Comparison of ENCODE assay signal across 5 mouse cellular contexts in genomic region chr12:114544931-114545330, GRCm38 (mm10).
DNase-seq lines count a peak whose midpoint lies in the region; ATAC-seq and TF ChIP-seq lines count a peak whose summit lies in the region.
"Not testable (repeated sequence)": the region's sequence is repeated elsewhere in the genome, so short reads cannot be mapped to it uniquely, and the experiment has no call there.

No protein-coding gene starts in this region.

- not testable (repeated sequence) for H3K4me1 ChIP-seq in liver, postnatal 0 days (ENCODE audit: insufficient read depth)

- WGBS in liver, postnatal 0 days (ENCODE audit: insufficient replicate concordance): 32% methylated on average over 1 of the region's 1 CpGs

- not testable (repeated sequence) for H3K9ac ChIP-seq in liver, postnatal 0 days (replicated peaks)

- DNase-seq in c-Kit-positive CD71-negative TER-119-negative erythroid progenitor cells, embryonic 14.5 days (ENCODE audit: low read depth): peak; percentile 12
- not testable (repeated sequence) for DNase-seq in liver, postnatal 0 days
- DNase-seq in thymus, postnatal 0 days (ENCODE audit: low spot score): peak; percentile 15

- not testable (repeated sequence) for H3K27ac ChIP-seq in liver, postnatal 0 days (ENCODE audit: low read depth)

- TF ChIP-seq CTCF in liver, postnatal 0 days (IDR thresholded peaks at IDR 0.05; ENCODE audit: low read depth): not testable (repeated sequence)

- H3K27me3 ChIP-seq in liver, postnatal 0 days (ENCODE audit: insufficient read depth, low read length): not testable (repeated sequence)

- not testable (repeated sequence) for H3K4me2 ChIP-seq in liver, postnatal 0 days (ENCODE audit: low read depth, low read length)

- ATAC-seq in granulocyte monocyte progenitor cell, adult 5-6 weeks (replicated peaks; ENCODE audit: poor library complexity, severe bottlenecking): peak; percentile 98
- ATAC-seq in liver, postnatal 0 days: peak; percentile 27; the same call in 1 of the 2 replicates
- peak; percentile 84 for ATAC-seq in megakaryocyte progenitor cell, adult 5-6 weeks (replicated peaks; ENCODE audit: poor library complexity)

- H3K9me3 ChIP-seq in liver, postnatal 0 days (ENCODE audit: low read length): not testable (repeated sequence)

- H3K36me3 ChIP-seq in liver, postnatal 0 days (replicated peaks; ENCODE audit: insufficient read depth, low read length): not testable (repeated sequence)

- H3K4me3 ChIP-seq in liver, postnatal 0 days (ENCODE audit: low read depth, low read length): not testable (repeated sequence)

- not testable (repeated sequence) for TF ChIP-seq EP300 in liver, postnatal 0 days (IDR thresholded peaks at IDR 0.05; ENCODE audit: low read depth)

Comparison
In these comparisons a context has a peak if more than half of its experiments do, and no peak if none do; other contexts are left out.
1. ATAC-seq: peak in every context shown above with its lines; median percentile 98 in granulocyte monocyte progenitor cell, adult 5-6 weeks; 84 in megakaryocyte progenitor cell, adult 5-6 weeks; 27 in liver, postnatal 0 days.